ENCODE assay signal across 10 mouse cellular contexts in the genomic region with DNA sequence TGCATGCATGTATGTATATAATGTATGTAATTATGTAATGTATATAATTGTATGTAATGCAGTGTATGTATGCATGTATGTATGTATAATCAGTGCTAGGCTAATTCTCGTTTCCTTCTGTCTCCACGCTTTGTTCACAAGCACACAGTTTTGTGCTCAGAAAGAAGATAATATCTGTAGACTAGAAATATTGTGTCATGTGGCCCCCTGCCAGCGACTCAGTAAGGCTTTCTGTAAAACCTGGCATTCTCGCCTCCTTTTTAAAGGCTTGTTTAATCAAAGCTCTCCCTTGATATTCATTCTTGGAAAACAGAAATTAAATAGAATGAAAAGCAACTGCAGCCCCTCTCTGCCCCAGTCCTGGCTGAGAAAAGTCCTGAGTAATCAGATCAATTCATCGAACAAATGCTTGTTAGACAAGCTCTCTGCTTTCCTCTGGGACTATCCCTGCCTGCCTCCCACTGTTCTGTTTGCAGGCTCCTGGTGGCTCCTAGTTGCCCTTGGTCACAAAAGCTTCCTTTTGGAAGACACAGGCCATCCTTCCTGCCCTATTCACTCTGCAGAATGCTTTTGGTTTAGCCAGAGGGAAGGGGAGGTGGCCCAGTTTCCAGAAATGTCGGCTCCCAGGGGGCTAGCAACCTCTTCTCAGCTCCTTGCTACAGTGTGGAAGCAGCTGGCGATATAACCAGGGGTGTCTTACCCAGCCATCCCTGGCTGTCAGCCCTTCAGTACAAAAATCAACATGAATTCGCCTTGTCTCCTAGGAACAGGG. TPM values are rescaled to one million over a fixed set of nuclear protein-coding genes. Genes with fewer than 3 reads are reported as not detected.
DNase-seq lines count a peak whose midpoint lies in the region; ATAC-seq and TF ChIP-seq lines count a peak whose summit lies in the region.
"Had no signal": no experiment of that assay in that cellular context is flagged by ENCODE, and none has a peak within 500 bp of the region (broad histone marks: within the 10 kb centered on the region; RNA-seq: fewer than 3 reads in every experiment).

No protein-coding gene starts in this region.

- H3K4me1 ChIP-seq in heart, embryonic 12.5 days (replicated peaks) = 0 out of 2 replicates have a peak, but pooled peaks cover 3% of the 10 kb centered on the region
- peaks cover 14% of the 10 kb centered on the region for H3K4me1 ChIP-seq in hindbrain, embryonic 12.5 days
- H3K4me1 ChIP-seq in midbrain, postnatal 0 days (ENCODE audit: insufficient read depth, low read length) = peaks cover 9% of the 10 kb centered on the region

- no peak overlapping the region for H3K9ac ChIP-seq in heart, embryonic 12.5 days
- H3K9ac ChIP-seq in hindbrain, embryonic 12.5 days = no peak overlapping the region
- no peak overlapping the region for H3K9ac ChIP-seq in midbrain, postnatal 0 days (replicated peaks; ENCODE audit: low read length, poor library complexity, severe bottlenecking)

- no peak for TF ChIP-seq CTCF in midbrain, postnatal 0 days (IDR thresholded peaks at IDR 0.05)

- no peak overlapping the region for H3K27ac ChIP-seq in heart, embryonic 12.5 days (ENCODE audit: poor library complexity, severe bottlenecking)
- H3K27ac ChIP-seq in hindbrain, embryonic 12.5 days = peak overlapping the region; percentile 69
- peak overlapping the region; percentile 72 for H3K27ac ChIP-seq in midbrain, postnatal 0 days (ENCODE audit: low read depth, low read length)

- no peak overlapping the region for H3K4me2 ChIP-seq in heart, embryonic 12.5 days
- H3K4me2 ChIP-seq in hindbrain, embryonic 12.5 days (replicated peaks) = no peak overlapping the region
- no peak overlapping the region for H3K4me2 ChIP-seq in midbrain, postnatal 0 days (ENCODE audit: low read depth, low read length, poor library complexity, severe bottlenecking)

- no peak overlapping the region for H3K4me3 ChIP-seq in heart, embryonic 12.5 days
- H3K4me3 ChIP-seq in hindbrain, embryonic 12.5 days = no peak overlapping the region
- H3K4me3 ChIP-seq in midbrain, postnatal 0 days (ENCODE audit: low read depth, low read length) = no peak overlapping the region

- ATAC-seq in heart, embryonic 12.5 days (ENCODE audit: insufficient number of reproducible peaks, low FRiP score) = no peak
- peak; percentile 67; the same call in 1 of the 2 replicates for ATAC-seq in hindbrain, embryonic 12.5 days (ENCODE audit: low FRiP score)
- peak; percentile 41; the same call in 1 of the 2 replicates for ATAC-seq in midbrain, postnatal 0 days (ENCODE audit: low FRiP score)
- no peak for ATAC-seq in activated CD4-positive, CD25-positive, alpha-beta regulatory T cell, adult 4 months
- ATAC-seq: inflammation-experienced regulatory T-cells, adult 6 months had no signal

- peak; percentile 19 to 23 for DNase-seq in heart, postnatal 14 days
- DNase-seq in cerebellum, adult 9-11 months = peak; percentile 19
- peak; percentile 76 for DNase-seq in midbrain, postnatal 0 days (ENCODE audit: low spot score)
- DNase-seq in spleen, postnatal 36 days (ENCODE audit: low spot score in 2 of 2) = no peak
- DNase-seq in ovary, postnatal 36 days (ENCODE audit: low spot score) = no peak

- WGBS in heart, embryonic 12.5 days = 59% methylated on average over 8 of the region's 8 CpGs
- 35% methylated on average over 8 of the region's 8 CpGs for WGBS in hindbrain, embryonic 12.5 days
- WGBS in midbrain, postnatal 0 days = 22% methylated on average over 8 of the region's 8 CpGs

- no peaks in the 10 kb centered on the region for H3K36me3 ChIP-seq in heart, embryonic 12.5 days
- no peaks in the 10 kb centered on the region for H3K36me3 ChIP-seq in hindbrain, embryonic 12.5 days
- no peaks in the 10 kb centered on the region for H3K36me3 ChIP-seq in midbrain, postnatal 0 days (ENCODE audit: insufficient read depth, low read length)

- intact Hi-C loops in heart, postnatal 14 days (cut with DNase I) = no loop called here

- H3K27me3 ChIP-seq in heart, embryonic 12.5 days (replicated peaks) = no peaks in the 10 kb centered on the region
- H3K27me3 ChIP-seq in hindbrain, embryonic 12.5 days = no peaks in the 10 kb centered on the region
- H3K27me3 ChIP-seq in midbrain, postnatal 0 days (ENCODE audit: insufficient read depth, low read length) = no peaks in the 10 kb centered on the region

- H3K9me3 ChIP-seq in heart, embryonic 12.5 days (replicated peaks) = 0 out of 2 replicates have a peak, but pooled peaks cover 5% of the 10 kb centered on the region
- H3K9me3 ChIP-seq in hindbrain, embryonic 12.5 days (replicated peaks) = no peaks in the 10 kb centered on the region
- no peaks in the 10 kb centered on the region for H3K9me3 ChIP-seq in midbrain, postnatal 0 days (ENCODE audit: low read length)

RNA-seq across cellular contexts. Expression of a gene that starts 20.6 kb away (rescaled TPM):
- total RNA-seq in heart, postnatal 14 days (2021) = 1 to 10 TPM in 1 of 2 experiments, under 1 TPM in 1; 0.59 to 1.8 TPM
- 0.10 and 0.18 TPM in 2 replicates for polyA plus RNA-seq in heart, embryonic 12.5 days (2016; fragmentation: Nextera tagmentation; extraction: Ambion mirVana)
- 0.25 and 0.69 TPM in 2 replicates for polyA plus RNA-seq in hindbrain, embryonic 12.5 days (2016; fragmentation: Nextera tagmentation; extraction: Ambion mirVana)
- 0.42 and 0.55 TPM in 2 replicates for total RNA-seq in midbrain, postnatal 0 days (2014; rRNA removed)
- 0.72 and 1.0 TPM in 2 replicates for polyA plus RNA-seq in midbrain, postnatal 0 days (2015; fragmentation: Nextera tagmentation; extraction: Ambion mirVana)
- under 1 TPM; 0.25 to 0.65 TPM for polyA plus RNA-seq in activated CD4-positive, CD25-positive, alpha-beta regulatory T cell, adult 4 months (2017; shearing (Covaris generic))
- polyA plus RNA-seq: liver, embryonic 16.5 days had no signal

Comparison
In these comparisons a context has a peak if more than half of its experiments do, and no peak if none do; other contexts are left out.
1. DNase-seq: peak in heart, postnatal 14 days (2 of 2), cerebellum, adult 9-11 months (single experiment) and midbrain, postnatal 0 days (single experiment); none in spleen, postnatal 36 days (0 of 2) and ovary, postnatal 36 days (single experiment).
2. ATAC-seq: peak in hindbrain, embryonic 12.5 days (single experiment) and midbrain, postnatal 0 days (single experiment); none in heart, embryonic 12.5 days (single experiment) and activated CD4-positive, CD25-positive, alpha-beta regulatory T cell, adult 4 months (single experiment).